Mouse (Mus musculus): Measurements from ENCODE around the gene Dzip1. TPM values are rescaled to one million over a fixed set of nuclear protein-coding genes. Genes with fewer than 3 reads are reported as not detected.

Gene Dzip1
- polyA plus RNA-seq (2012; rRNA removed) = 99.2 and 142 TPM in 2 replicates

DNA sequence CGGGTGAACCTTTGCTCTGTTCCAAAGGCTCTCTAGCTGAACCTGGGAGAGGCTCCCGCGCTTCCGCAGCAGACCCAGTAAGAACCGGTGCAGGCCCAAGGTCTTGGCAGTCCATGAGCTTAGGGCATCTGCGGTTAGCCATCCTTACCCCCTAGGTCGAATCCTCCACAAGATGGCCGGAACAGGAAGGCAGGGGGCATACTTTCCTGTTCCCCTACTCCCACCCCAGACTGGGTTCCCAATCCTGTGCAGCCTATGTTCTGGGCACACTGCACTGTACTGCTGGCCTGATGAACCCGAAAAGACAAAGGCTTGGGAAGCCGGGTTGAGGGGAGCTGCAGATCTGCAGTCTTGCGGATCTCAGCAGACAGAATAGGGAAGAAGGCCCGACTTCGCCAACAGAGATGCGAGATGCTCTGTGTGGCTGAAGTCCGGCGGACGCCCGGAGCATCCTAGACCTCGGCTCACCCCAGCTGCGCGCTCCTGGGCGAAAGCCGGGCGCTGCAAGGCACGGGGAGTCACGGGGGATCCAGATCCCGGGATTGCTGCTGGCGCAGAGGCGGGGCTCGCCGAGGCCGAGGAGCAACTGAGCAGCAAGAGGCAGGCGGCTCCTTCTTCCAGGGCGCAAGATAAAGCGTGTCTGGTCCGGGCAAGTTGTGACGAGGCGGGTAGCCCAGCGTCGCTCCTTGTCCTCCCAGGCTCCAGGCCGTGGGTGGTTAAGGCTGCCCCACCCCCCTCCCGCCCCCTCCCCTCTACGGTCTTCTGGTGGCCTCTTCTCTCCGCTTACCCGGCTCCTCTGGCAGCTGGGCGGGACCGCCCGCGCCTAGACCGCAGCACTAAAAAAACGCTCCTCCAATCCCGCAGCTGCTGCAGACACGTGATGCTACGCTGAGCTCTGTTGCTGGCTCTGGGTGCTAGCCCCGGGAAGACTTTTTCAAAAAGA is at the start of gene Dzip1:
Dzip1 (minus strand) TSS at position 788 of the 943 bp plus-strand sequence.
- TF ChIP-seq POLR2A (IDR thresholded peaks at IDR 0.05; ENCODE audit: borderline replicate concordance, extremely low read depth, insufficient read depth, insufficient read length, poor library complexity, severe bottlenecking) = peak; percentile 33; the same call in 1 of the 2 replicates
- TF ChIP-seq CTCF (IDR thresholded peaks at IDR 0.05; ENCODE audit: borderline replicate concordance, extremely low read depth, insufficient read depth, insufficient read length) = no peak
- peak; percentile 96 for DNase-seq (ENCODE audit: low read depth)

DNA sequence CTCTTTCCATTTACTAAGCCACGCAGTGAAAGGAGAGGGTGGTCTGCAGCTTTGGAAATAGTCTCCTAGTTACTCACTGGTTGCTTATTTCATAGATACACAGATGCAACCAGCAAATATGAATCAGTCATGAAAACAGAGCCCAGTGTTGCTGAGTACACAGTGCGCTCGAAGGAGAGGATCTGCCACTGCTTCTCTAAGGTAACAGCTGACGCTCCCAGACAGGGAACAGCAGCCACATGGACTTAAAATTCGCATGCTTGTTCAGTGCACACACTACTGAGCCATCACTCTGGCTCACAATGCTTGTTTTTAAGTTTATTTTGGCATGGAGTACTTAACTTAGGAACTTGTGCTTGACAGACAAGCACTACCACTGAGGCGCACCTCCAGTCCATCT is 47.0 kb upstream of the Dzip1 start:
- DNase-seq (ENCODE audit: low read depth) = no peak
- TF ChIP-seq POLR2A (IDR thresholded peaks at IDR 0.05; ENCODE audit: borderline replicate concordance, extremely low read depth, insufficient read depth, insufficient read length, poor library complexity, severe bottlenecking) = no peak
- TF ChIP-seq CTCF (IDR thresholded peaks at IDR 0.05; ENCODE audit: borderline replicate concordance, extremely low read depth, insufficient read depth, insufficient read length) = no peak

DNA sequence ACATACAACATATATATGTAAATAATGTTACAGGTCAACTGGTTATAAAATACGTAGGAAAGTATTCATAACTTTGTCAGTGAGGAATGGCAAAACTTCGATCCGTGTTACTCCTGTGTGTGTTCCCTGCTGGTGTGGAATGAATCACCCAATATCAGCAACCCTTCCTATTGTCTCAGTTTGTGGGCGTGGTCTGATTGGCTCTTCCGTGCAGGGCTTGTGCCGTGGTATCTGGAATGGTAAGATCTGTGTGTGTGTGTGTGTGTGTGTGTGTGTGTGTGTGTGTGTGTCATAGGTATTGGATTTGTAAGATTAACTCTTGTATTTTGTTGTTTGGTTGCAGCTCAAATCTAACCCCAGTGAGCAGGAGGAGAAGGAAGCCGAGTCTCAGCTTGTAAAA is 42.4 kb upstream of the Dzip1 start:
- TF ChIP-seq POLR2A (IDR thresholded peaks at IDR 0.05; ENCODE audit: borderline replicate concordance, extremely low read depth, insufficient read depth, insufficient read length, poor library complexity, severe bottlenecking) (no peak), CTCF (IDR thresholded peaks at IDR 0.05; ENCODE audit: borderline replicate concordance, extremely low read depth, insufficient read depth, insufficient read length) (no peak)

DNA sequence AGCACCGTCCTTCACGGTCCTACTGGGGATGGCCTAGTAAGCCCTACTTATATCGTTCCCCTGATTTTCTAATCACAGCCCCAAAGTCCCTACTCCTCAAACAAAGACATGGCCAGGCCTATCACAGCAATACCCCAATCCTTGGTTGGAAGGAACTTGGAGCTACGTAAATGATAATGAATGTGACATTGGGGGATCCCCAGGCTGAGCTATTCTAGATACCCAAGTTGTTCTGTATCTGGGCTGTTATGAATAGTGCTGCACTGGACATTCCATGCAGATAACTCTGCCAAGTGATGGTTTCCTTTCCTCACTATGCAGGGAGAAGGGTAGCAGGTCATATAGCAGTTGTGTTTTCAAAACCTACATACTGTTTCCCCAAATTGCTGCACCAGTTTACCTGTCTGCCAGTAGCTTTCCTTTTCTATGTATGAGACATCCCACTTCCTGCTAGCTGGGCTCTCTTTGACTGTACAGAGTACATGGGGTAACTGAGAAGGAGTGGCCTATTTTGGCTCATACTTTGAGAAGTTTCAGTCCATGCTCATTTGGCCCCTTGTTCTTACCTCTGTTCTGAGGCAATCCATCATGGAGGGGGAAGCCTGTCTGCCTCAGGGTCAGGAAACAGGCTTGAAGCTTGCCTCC is 40.2 kb upstream of the Dzip1 start:
- DNase-seq (ENCODE audit: low read depth) = no peak
- TF ChIP-seq CTCF (IDR thresholded peaks at IDR 0.05; ENCODE audit: borderline replicate concordance, extremely low read depth, insufficient read depth, insufficient read length) (no peak), POLR2A (IDR thresholded peaks at IDR 0.05; ENCODE audit: borderline replicate concordance, extremely low read depth, insufficient read depth, insufficient read length, poor library complexity, severe bottlenecking) (no peak)

More for the DNA sequence above, 42.4 kb upstream of the Dzip1 start:
- DNase-seq (ENCODE audit: low read depth) = no peak

DNA sequence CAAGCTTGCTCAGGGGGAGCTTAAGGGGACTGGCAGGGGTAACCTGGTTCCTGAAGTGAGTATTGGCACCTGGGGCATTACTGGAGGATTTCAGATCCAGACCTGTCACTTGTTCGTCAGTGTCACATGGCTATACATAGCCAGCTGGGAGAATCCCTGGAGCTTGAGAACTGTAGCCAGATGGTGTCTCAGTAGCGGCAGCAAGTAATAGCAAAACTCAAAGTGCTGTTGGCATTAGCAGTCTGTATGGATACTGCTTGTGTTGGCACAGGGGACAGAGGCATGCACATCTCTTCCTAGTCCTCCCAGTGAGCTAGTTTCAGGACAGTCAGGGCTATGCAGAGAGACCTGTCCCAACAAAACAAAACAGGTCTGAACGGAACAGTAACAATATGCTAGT is 32.8 kb upstream of the Dzip1 start:
- TF ChIP-seq POLR2A (IDR thresholded peaks at IDR 0.05; ENCODE audit: borderline replicate concordance, extremely low read depth, insufficient read depth, insufficient read length, poor library complexity, severe bottlenecking) (no peak), CTCF (IDR thresholded peaks at IDR 0.05; ENCODE audit: borderline replicate concordance, extremely low read depth, insufficient read depth, insufficient read length) (no peak)
- DNase-seq (ENCODE audit: low read depth) = peak; percentile 60

DNA sequence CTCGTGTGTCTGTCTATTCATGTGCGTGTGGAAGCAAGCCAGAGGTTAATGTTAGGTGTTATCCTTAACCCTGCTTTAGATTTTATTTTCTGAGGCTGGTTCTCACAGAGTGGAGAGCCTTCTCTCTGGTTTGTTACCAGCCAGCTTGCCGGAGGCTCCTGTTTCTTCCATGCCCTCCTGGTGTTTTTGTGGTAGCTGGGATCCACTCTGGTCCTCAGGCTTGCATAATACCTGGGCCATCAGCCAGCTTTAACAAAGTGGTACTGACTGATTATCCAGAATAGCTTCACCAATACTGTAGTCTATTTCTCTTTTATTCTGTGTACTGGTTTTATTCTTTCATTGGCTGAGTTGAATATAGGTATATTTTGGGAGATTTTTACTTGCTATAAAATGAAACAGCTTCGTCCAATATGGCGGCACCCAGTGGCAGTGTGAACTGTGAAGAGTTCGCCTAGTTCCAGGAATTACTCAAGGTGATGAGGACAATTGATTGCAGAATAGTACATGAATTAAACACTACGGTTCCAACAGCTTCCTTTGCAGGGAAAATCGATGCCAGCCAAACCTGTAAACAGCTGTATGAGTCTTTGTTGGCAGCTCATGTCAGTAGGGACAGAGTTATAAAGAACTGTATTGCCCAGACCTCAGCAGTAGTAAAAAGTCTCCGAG is 26.8 kb upstream of the Dzip1 start:
- TF ChIP-seq CTCF (IDR thresholded peaks at IDR 0.05; ENCODE audit: borderline replicate concordance, extremely low read depth, insufficient read depth, insufficient read length) (no peak), POLR2A (IDR thresholded peaks at IDR 0.05; ENCODE audit: borderline replicate concordance, extremely low read depth, insufficient read depth, insufficient read length, poor library complexity, severe bottlenecking) (no peak)

DNA sequence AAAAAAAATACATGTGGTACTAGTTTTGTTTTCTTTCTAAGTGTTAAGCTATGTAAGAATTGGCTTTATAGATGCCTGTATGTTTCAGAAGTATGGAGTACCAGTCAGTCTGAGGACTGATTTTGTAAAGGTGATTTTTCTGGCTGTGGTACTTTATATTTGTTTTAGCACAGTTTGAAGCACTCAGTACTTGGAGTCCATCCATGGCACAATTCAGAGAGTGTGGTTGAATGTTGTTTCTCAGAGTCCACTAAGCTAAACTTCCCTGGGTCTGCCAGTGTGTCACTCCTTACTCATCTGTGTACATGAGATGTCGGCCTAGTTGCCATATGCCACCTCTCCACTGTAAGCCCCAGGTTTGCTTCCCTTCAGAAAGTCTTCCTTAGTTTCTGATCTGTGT is 23.6 kb upstream of the Dzip1 start:
- DNase-seq (ENCODE audit: low read depth) = no peak
- TF ChIP-seq CTCF (IDR thresholded peaks at IDR 0.05; ENCODE audit: borderline replicate concordance, extremely low read depth, insufficient read depth, insufficient read length) = no peak
- no peak for TF ChIP-seq POLR2A (IDR thresholded peaks at IDR 0.05; ENCODE audit: borderline replicate concordance, extremely low read depth, insufficient read depth, insufficient read length, poor library complexity, severe bottlenecking)

More for the DNA sequence above, 26.8 kb upstream of the Dzip1 start:
- DNase-seq (ENCODE audit: low read depth) = no peak

DNA sequence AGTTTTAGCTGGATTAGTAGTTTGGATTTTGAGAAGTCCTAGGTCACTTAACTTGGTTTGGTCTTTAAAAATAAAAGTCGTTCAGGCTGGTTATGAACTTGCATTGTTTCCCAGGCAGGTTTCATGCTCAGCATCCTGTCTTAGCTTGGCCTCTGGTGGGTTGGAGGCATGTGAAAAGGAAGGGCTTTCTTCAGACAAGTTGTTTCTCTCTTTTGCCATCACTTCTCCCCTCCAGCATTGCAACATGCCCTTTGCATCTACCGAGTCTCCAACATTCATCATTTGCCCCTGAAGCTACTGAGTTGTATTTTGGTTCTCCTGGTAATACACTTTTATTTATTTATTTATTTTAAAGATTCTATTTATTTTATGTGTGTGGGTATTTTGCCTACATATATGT is 19.4 kb upstream of the Dzip1 start:
- TF ChIP-seq POLR2A (IDR thresholded peaks at IDR 0.05; ENCODE audit: borderline replicate concordance, extremely low read depth, insufficient read depth, insufficient read length, poor library complexity, severe bottlenecking) = no peak
- TF ChIP-seq CTCF (IDR thresholded peaks at IDR 0.05; ENCODE audit: borderline replicate concordance, extremely low read depth, insufficient read depth, insufficient read length) = no peak
- no peak for DNase-seq (ENCODE audit: low read depth)

DNA sequence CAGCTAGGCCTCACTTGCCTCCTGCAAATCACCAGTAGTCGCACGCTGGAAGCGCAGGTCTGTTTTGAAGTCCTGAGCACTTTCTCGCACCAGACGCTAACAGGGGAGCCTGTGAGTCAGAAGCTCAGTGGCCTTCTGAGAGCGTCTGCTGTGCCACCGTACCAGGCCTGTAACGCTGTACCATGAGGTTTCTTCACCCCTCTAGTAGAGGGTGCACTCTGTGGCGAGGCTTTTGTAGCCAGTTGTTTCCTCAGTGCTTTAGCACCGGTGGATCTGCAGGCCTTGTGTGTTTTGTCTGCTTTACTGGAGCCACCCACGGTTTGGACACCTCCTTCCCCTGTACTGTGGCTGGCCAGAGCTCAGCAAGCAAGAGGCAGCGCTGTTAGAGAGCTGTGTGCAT is 16.8 kb upstream of the Dzip1 start:
- TF ChIP-seq POLR2A (IDR thresholded peaks at IDR 0.05; ENCODE audit: borderline replicate concordance, extremely low read depth, insufficient read depth, insufficient read length, poor library complexity, severe bottlenecking) (no peak), CTCF (IDR thresholded peaks at IDR 0.05; ENCODE audit: borderline replicate concordance, extremely low read depth, insufficient read depth, insufficient read length) (no peak)
- no peak for DNase-seq (ENCODE audit: low read depth)

DNA sequence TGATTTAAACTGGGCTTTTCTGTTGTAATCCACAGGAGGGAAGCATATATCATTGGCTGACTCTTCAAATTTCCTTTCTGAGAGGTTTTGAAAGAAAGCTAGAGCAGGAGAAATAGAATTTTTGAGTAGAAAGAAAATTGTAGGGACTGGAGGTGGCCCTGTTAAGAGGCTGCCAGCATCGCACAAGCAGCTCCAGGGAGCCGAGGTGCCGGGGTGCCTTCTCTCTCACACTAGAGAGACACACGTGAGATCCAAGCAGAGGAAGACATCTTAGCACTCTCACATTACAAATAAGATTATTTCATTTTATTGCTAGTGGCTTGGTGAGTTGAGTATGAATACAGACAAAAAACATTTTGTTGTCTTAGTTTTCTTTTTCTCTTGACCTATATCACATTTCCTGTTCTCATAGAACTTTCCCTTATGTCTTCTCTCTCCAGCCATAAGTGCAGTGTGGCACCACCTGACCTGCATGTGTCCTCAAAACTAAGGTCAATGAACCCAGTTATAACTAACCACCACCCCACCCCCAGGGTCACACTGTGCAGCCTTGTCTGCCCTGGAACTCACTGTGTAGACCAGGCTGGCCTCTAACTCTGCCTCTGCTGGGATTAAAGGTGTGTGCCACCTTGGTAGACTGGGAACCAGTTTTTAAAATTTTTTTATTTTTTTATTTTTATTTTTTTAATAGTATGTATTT is 15.7 kb upstream of the Dzip1 start:
- no peak for TF ChIP-seq CTCF (IDR thresholded peaks at IDR 0.05; ENCODE audit: borderline replicate concordance, extremely low read depth, insufficient read depth, insufficient read length)
- TF ChIP-seq POLR2A (IDR thresholded peaks at IDR 0.05; ENCODE audit: borderline replicate concordance, extremely low read depth, insufficient read depth, insufficient read length, poor library complexity, severe bottlenecking) = no peak
- DNase-seq (ENCODE audit: low read depth) = no peak

All from brain, embryonic 14.5 days (tissue).